Mouse (Mus musculus) testis, adult 2 months (tissue): Measurements from ENCODE around the gene Syne1.

Experiments
- CTCF ChIP-seq: fragments of 200-500 bp; IDR thresholded peaks from 2 replicates; pipeline ENCODE4 v1.5.1; 2012; ENCODE audit warnings: low read depth, mild to moderate bottlenecking, inconsistent platforms, low read length, moderate library complexity; ENCODE audit not compliant: control insufficient read depth, insufficient read depth, insufficient replicate concordance
- POLR2A ChIP-seq: fragments of 200-500 bp; IDR thresholded peaks from 2 replicates; pipeline ENCODE4 v1.6.1; 2012; ENCODE audit warnings: low read depth, mild to moderate bottlenecking, inconsistent platforms, low read length, moderate library complexity; ENCODE audit not compliant: control insufficient read depth

DNA sequence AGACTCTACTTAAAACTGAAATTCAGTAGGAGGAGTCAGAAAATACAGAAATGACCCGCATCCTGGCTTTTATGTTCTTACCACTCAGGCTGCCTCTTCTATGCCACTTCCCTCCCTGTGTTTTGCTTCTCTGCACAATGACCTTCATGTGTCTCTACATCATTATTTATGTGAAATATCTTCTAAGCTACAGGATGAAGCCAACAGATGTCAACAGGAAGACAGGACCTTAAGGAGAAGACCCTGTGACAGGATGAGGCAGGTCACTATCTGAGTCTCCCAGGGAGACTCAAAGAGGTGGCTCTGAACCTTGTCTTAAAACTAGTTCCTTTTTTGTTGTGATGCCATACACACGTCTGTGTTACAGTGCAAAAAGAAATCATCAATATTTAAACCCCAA is 353.9 kb downstream of the Syne1 start:
- TF ChIP-seq CTCF (no peak), POLR2A (no peak)
